Mouse (Mus musculus) bone marrow, adult 2 months (tissue): ENCODE results near the gene Tm4sf20.

Source experiments
- CTCF ChIP-seq: fragments of 200-500 bp; IDR thresholded peaks from 2 replicates; pipeline ENCODE4 v1.5.1; 2011; ENCODE audit warnings: low read length, control low read depth; ENCODE audit not compliant: control insufficient read depth, insufficient read depth
- POLR2A ChIP-seq: fragments of 200-500 bp; IDR thresholded peaks from 2 replicates; pipeline ENCODE4 v1.6.1; 2011; ENCODE audit warnings: low read depth, mild to moderate bottlenecking, control low read depth, low read length, borderline replicate concordance; ENCODE audit not compliant: control insufficient read depth

DNA sequence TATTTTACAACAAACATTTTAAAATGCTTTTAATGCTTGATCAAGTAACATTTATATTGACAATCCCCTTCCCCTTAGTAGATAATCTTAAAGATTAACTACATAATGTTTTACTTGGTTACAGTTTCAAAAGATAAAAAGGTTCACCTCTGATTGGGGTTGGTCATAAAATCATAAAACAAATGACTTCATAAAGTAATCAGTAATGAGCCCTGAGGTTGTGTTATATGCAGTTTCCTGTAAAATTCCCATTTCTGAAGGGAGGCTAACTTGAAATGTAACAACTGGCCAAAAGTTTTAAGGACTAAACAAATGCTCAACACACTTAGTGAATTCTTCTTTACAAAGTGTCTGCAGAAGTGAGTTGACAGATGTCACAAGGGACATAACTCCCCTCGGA is 2.0 kb downstream of the Tm4sf20 start:
- no peak for TF ChIP-seq POLR2A
- no peak for TF ChIP-seq CTCF
